Mouse (Mus musculus) CH12.LX (cell line): Measurements from ENCODE around the gene Sec24a. TPM values are rescaled to one million over a fixed set of nuclear protein-coding genes. Genes with fewer than 3 reads are reported as not detected.

Experiments
- DNase-seq: peaks from one replicate; pipeline ENCODE4 v3.0.0-alpha.2; 2013; ENCODE audit errors: extremely low read depth
- H3K27ac ChIP-seq: 2 replicates; pipeline ENCODE4 v1.5.1; 2012; ENCODE audit warnings: low read depth, mild to moderate bottlenecking, control low read depth, moderate library complexity; ENCODE audit not compliant: insufficient read depth
- H3K27me3 ChIP-seq: replicated peaks from 2 replicates; pipeline ENCODE3; 2012; ENCODE audit warnings: inconsistent platforms
- H3K36me3 ChIP-seq, 2 experiments: replicated peaks in 1 of 2; 2 replicates each; pipeline versions ENCODE3 to v1.6.1; 2012; ENCODE audit warnings: inconsistent platforms in 1 of 2, low read length in 1 of 2, mild to moderate bottlenecking in 1 of 2, mixed read lengths in 1 of 2, moderate library complexity in 1 of 2; ENCODE audit not compliant: control insufficient read depth in 1 of 2, insufficient read depth in 1 of 2
- H3K4me1 ChIP-seq, 2 experiments: 2 replicates each; pipeline ENCODE4 v1.6.1; 2012; ENCODE audit warnings: inconsistent platforms in 1 of 2, moderate library complexity in 1 of 2; ENCODE audit not compliant: insufficient read depth in 2 of 2, control insufficient read depth in 1 of 2
- H3K4me2 ChIP-seq: 2 replicates; pipeline ENCODE4 v1.6.1; 2012; ENCODE audit warnings: low read depth, mild to moderate bottlenecking, control low read depth; ENCODE audit not compliant: poor library complexity, insufficient read depth, severe bottlenecking
- H3K4me3 ChIP-seq, 3 experiments: fragments of 150-350 bp in 1 of 3; sonication (generic) in 1 of 3; replicated peaks in 1 of 3; 2 replicates each; pipeline versions ENCODE3 to v1.5.1; 2011 to 2012; ENCODE audit warnings: low read depth in 2 of 3, low read length in 2 of 3, mild to moderate bottlenecking in 2 of 3, moderate library complexity in 2 of 3, control low read depth in 1 of 3, improper control_type of control experiment in 1 of 3, inconsistent platforms in 1 of 3, mixed read lengths in 1 of 3; ENCODE audit not compliant: poor library complexity in 1 of 3
- H3K79me2 ChIP-seq: replicated peaks from 2 replicates; pipeline ENCODE4 v1.6.1; 2012; ENCODE audit warnings: mild to moderate bottlenecking, moderate library complexity; ENCODE audit not compliant: control insufficient read depth, poor library complexity, insufficient read depth, severe bottlenecking; ENCODE audit errors: extremely low read depth
- H3K9ac ChIP-seq: 2 replicates; pipeline ENCODE4 v1.6.1; 2012; ENCODE audit warnings: low read depth, mild to moderate bottlenecking, control low read depth, moderate library complexity; ENCODE audit not compliant: insufficient read depth
- H3K9me3 ChIP-seq: replicated peaks from 2 replicates; pipeline ENCODE3; 2012; ENCODE audit warnings: low read length, inconsistent platforms, mixed read lengths
- BHLHE40 ChIP-seq: IDR thresholded peaks from 2 replicates; pipeline ENCODE4 v1.6.1; 2011; ENCODE audit warnings: mild to moderate bottlenecking, low read depth, low read length, improper control_type of control experiment
- CHD1 ChIP-seq: IDR thresholded peaks from 2 replicates; pipeline ENCODE4 v1.6.1; 2012; ENCODE audit warnings: low read depth, low read length, improper control_type of control experiment, inconsistent platforms
- CTCF ChIP-seq, 2 experiments: IDR thresholded peaks in 1 of 2; conservative IDR thresholded peaks in 1 of 2; 2 replicates each; pipeline ENCODE4 v1.5.1; 2011 to 2012; ENCODE audit warnings: low read depth in 2 of 2, low read length in 2 of 2, improper control_type of control experiment in 1 of 2, inconsistent platforms in 1 of 2, mild to moderate bottlenecking in 1 of 2, moderate library complexity in 1 of 2
- E2F4 ChIP-seq: IDR thresholded peaks from 2 replicates; pipeline ENCODE4 v1.6.1; 2011; ENCODE audit warnings: low read depth, low read length, improper control_type of control experiment; ENCODE audit not compliant: insufficient replicate concordance
- EP300 ChIP-seq: IDR thresholded peaks from 2 replicates; pipeline ENCODE4 v1.6.1; 2011; ENCODE audit warnings: low read length, improper control_type of control experiment
- GABPA ChIP-seq: IDR thresholded peaks from 2 replicates; pipeline ENCODE4 v1.6.1; 2012; ENCODE audit warnings: low read depth, low read length, improper control_type of control experiment, inconsistent platforms; ENCODE audit not compliant: insufficient replicate concordance
- HCFC1 ChIP-seq: IDR thresholded peaks from 2 replicates; pipeline ENCODE4 v1.6.1; 2012; ENCODE audit warnings: low read depth, mild to moderate bottlenecking, inconsistent platforms, low read length, improper control_type of control experiment
- JUN ChIP-seq: IDR thresholded peaks from 2 replicates; pipeline ENCODE4 v1.6.1; 2011; ENCODE audit warnings: low read depth, mild to moderate bottlenecking, low read length, improper control_type of control experiment, moderate library complexity; ENCODE audit not compliant: insufficient read depth
- JUND ChIP-seq: conservative IDR thresholded peaks from 2 replicates; pipeline ENCODE4 v1.6.1; 2011; ENCODE audit warnings: low read depth, low read length, improper control_type of control experiment
- KAT2A ChIP-seq: IDR thresholded peaks from 2 replicates; pipeline ENCODE4 v1.6.1; 2012; ENCODE audit warnings: low read length, improper control_type of control experiment, inconsistent platforms; ENCODE audit not compliant: insufficient replicate concordance
- MAFK ChIP-seq: IDR thresholded peaks from 2 replicates; pipeline ENCODE4 v1.6.1; 2011; ENCODE audit warnings: low read length, improper control_type of control experiment; ENCODE audit not compliant: insufficient replicate concordance
- MAZ ChIP-seq: IDR thresholded peaks from 2 replicates; pipeline ENCODE4 v1.6.1; 2012; ENCODE audit warnings: low read depth, mild to moderate bottlenecking, inconsistent platforms, low read length, improper control_type of control experiment, moderate library complexity
- MEF2A ChIP-seq: IDR thresholded peaks from 2 replicates; pipeline ENCODE4 v1.6.1; 2014; ENCODE audit warnings: low read depth, mild to moderate bottlenecking, inconsistent platforms, low read length, improper control_type of control experiment, borderline replicate concordance
- MXI1 ChIP-seq: IDR thresholded peaks from 2 replicates; pipeline ENCODE4 v1.6.1; 2011; ENCODE audit warnings: mild to moderate bottlenecking, low read depth, low read length, improper control_type of control experiment
- MYC ChIP-seq: IDR thresholded peaks from 2 replicates; pipeline ENCODE4 v1.6.1; 2011; ENCODE audit warnings: low read depth, mild to moderate bottlenecking, improper control_type of control experiment, low read length
- NELFE ChIP-seq: IDR thresholded peaks from 2 replicates; pipeline ENCODE4 v1.6.1; 2011; ENCODE audit warnings: low read depth, low read length, improper control_type of control experiment
- PAX5 ChIP-seq: IDR thresholded peaks from 2 replicates; pipeline ENCODE4 v1.6.1; 2012; ENCODE audit warnings: low read length, inconsistent platforms, mixed read lengths
- RAD21 ChIP-seq: IDR thresholded peaks from 2 replicates; pipeline ENCODE4 v1.6.1; 2011; ENCODE audit warnings: low read depth, mild to moderate bottlenecking, low read length, improper control_type of control experiment, moderate library complexity
- RCOR1 ChIP-seq: conservative IDR thresholded peaks from 2 replicates; pipeline ENCODE4 v1.6.1; 2012; ENCODE audit warnings: low read depth, mild to moderate bottlenecking, inconsistent platforms, low read length, improper control_type of control experiment
- SIN3A ChIP-seq: IDR thresholded peaks from 2 replicates; pipeline ENCODE4 v1.6.1; 2012; ENCODE audit warnings: low read length, improper control_type of control experiment, inconsistent platforms
- TBP ChIP-seq: conservative IDR thresholded peaks from 2 replicates; pipeline ENCODE4 v1.6.1; 2011; ENCODE audit warnings: low read depth, low read length, improper control_type of control experiment
- UBTF ChIP-seq: IDR thresholded peaks from 2 replicates; pipeline ENCODE4 v1.6.1; 2012; ENCODE audit warnings: low read depth, mild to moderate bottlenecking, inconsistent platforms, low read length, improper control_type of control experiment, moderate library complexity
- USF1 ChIP-seq: IDR thresholded peaks from 2 replicates; pipeline ENCODE4 v1.6.1; 2014; ENCODE audit warnings: low read depth, mild to moderate bottlenecking, inconsistent platforms, low read length, improper control_type of control experiment
- USF2 ChIP-seq: conservative IDR thresholded peaks from 2 replicates; pipeline ENCODE4 v1.6.1; 2011; ENCODE audit warnings: low read depth, low read length, improper control_type of control experiment
- ZC3H11A ChIP-seq: IDR thresholded peaks from 2 replicates; pipeline ENCODE4 v1.6.1; 2012; ENCODE audit warnings: low read depth, mild to moderate bottlenecking, inconsistent platforms, low read length, improper control_type of control experiment
- ZKSCAN1 ChIP-seq: IDR thresholded peaks from 2 replicates; pipeline ENCODE4 v1.6.1; 2012; ENCODE audit warnings: low read depth, inconsistent platforms, low read length, improper control_type of control experiment, borderline replicate concordance
- ZNF384 ChIP-seq: IDR thresholded peaks from 2 replicates; pipeline ENCODE4 v1.6.1; 2012; ENCODE audit warnings: low read depth, low read length, improper control_type of control experiment, inconsistent platforms
- dilution Hi-C: fragments of 300-500 bp; cut with MboI; formaldehyde crosslinking; loops from 2 replicates; pipeline ENCODE4 v1.14.3; 2020; ENCODE audit warnings: low sequenced_read_pairs; ENCODE audit not compliant: extremely low pct_unique_long_range_greater_than_20kb, extremely low pct_ligation_motif_present
- in situ Hi-C: fragments of 300-500 bp; cut with MboI; formaldehyde crosslinking; loops from 3 replicates; pipeline ENCODE4 v1.14.3; 2019; ENCODE audit warnings: low sequenced_read_pairs, low pct_ligation_motif_present, low pct_unique_long_range_greater_than_20kb, mixed read lengths
- polyA plus RNA-seq: library from polyadenylated mRNA; unstranded; fragments of >175 nt; gene quantifications from 2 replicates; pipeline ENCODE4 v1.2.1, GENCODE M21; 2012; ENCODE audit warnings: low read depth; ENCODE audit not compliant: insufficient read length
- total RNA-seq, 2 experiments: library from RNA; depleted of rRNA; stranded (reverse); fragments of 300-350 nt in 1 of 2; fragments of >200 nt in 1 of 2; gene quantifications; 2 replicates each; pipeline ENCODE4 v1.2.3; 2012 to 2014

Sec24a gene
- total and polyA plus RNA-seq, 3 experiments: 5.5 to 16.8 (median 6.3) TPM

DNA sequence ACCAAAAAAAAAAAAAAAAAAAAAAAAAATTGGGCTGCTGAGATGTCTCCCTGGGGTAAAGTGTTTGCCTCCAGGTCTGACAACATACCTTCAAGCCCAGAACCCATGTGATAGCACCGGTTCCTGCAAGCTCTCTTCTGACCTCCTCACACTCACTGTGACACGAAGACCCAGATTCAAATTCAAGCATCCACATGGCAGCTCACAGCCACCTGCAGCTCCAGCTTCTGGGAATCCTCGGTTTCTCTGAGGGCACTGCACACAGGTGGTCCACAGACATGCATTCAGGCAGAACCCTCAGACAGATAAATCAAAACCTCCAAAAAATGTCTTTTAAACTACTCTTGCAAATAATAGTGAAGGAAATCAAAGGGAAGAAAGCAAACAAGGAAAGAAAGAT, 84.0 kb downstream of the Sec24a start:
- TF ChIP-seq MEF2A (no peak), HCFC1 (no peak), SIN3A (no peak), EP300 (no peak), MYC (no peak), TBP (no peak), CHD1 (no peak), NELFE (no peak), KAT2A (no peak), ZKSCAN1 (no peak), BHLHE40 (no peak), PAX5 (no peak), UBTF (no peak), ZNF384 (no peak), RCOR1 (no peak), CTCF (conservative IDR thresholded peaks at IDR 0.05 in 1 of 2, IDR thresholded peaks at IDR 0.05 in 1 of 2; ENCODE audit: low read depth in 2 of 2, low read length in 2 of 2) (no peak), RAD21 (no peak), ZC3H11A (no peak), JUND (no peak)
- TF ChIP-seq, all 38 proteins: peak for 0
- in situ Hi-C loops (no loop called here), dilution Hi-C loops (no loop called here)
- Histone ChIP-seq H3K36me3 (peaks cover 0 to 3% of the 10 kb centered on the region in 2 experiments), H3K27me3 (no peaks in the 10 kb centered on the region), H3K9ac (no peak overlapping the region), H3K4me2 (no peak overlapping the region), H3K4me1 (peaks cover 0 to 8% of the 10 kb centered on the region in 2 experiments; a peak in 2 of 4 replicates), H3K79me2 (no peaks in the 10 kb centered on the region), H3K4me3 (no peak overlapping the region), H3K27ac (no peak overlapping the region), H3K9me3 (no peaks in the 10 kb centered on the region)
- no peak for DNase-seq

DNA sequence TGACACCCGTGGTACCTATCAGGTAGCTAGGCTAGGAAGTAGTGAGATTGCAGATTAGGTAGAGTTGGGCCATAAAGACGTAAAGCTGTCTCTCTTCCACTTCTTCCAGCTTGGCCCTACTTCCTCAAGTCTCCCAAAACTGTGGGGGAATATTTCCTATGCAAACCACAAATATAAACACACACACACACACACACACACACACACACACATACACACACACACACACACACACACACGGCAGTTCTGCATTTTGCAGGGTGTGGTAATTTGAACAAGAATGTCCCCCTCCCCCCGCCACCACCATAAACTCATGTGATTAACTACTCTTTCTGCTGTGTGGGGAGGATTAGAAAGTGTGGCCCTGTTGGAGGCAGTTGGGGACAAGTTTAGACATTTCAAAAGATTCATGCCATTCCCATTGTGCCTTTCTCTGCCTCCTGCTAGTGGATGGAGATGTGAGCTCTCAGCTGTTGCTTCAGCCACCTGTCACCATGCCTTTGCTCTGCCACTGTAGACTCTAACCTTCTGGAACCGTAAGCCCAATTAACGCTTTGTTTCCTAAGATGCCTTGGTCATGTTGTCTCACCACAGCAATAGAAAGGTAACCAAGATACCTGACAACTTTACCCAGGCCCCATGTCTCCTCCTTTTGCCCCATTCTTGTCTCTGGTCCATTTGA, 85.6 kb downstream of the Sec24a start:
- DNase-seq: no peak
- Histone ChIP-seq H3K9me3 (no peaks in the 10 kb centered on the region), H3K36me3 (no peaks in the 10 kb centered on the region), H3K4me1 (peaks cover 0 to 11% of the 10 kb centered on the region in 2 experiments; a peak in 2 of 4 replicates), H3K79me2 (no peaks in the 10 kb centered on the region), H3K27me3 (no peaks in the 10 kb centered on the region), H3K27ac (no peak overlapping the region), H3K4me2 (no peak overlapping the region), H3K4me3 (no peak overlapping the region), H3K9ac (no peak overlapping the region)
- in situ Hi-C loops (no loop called here), dilution Hi-C loops (no loop called here)
- TF ChIP-seq RCOR1 (no peak), MAZ (no peak), SIN3A (no peak), GABPA (no peak), TBP (no peak), NELFE (no peak), RAD21 (no peak), MXI1 (no peak), UBTF (no peak), E2F4 (no peak), ZC3H11A (no peak), USF2 (no peak), JUN (no peak), KAT2A (no peak), MYC (no peak), MAFK (no peak), MEF2A (no peak), USF1 (no peak), BHLHE40 (no peak)
